Mouse (Mus musculus): Measurements from ENCODE around the gene Slc4a1. TPM values are rescaled to one million over a fixed set of nuclear protein-coding genes. Genes with fewer than 3 reads are reported as not detected.
A peak's percentile ranks its signal among the peaks of the same experiment; 100 is the strongest.
"Not testable (repeated sequence)": the region's sequence is repeated elsewhere in the genome, so short reads cannot be mapped to it uniquely, and the experiment has no call there.

Gene Slc4a1
- total RNA-seq, 2 experiments from 2014 or later = 26.6 to 64.2 TPM

DNA sequence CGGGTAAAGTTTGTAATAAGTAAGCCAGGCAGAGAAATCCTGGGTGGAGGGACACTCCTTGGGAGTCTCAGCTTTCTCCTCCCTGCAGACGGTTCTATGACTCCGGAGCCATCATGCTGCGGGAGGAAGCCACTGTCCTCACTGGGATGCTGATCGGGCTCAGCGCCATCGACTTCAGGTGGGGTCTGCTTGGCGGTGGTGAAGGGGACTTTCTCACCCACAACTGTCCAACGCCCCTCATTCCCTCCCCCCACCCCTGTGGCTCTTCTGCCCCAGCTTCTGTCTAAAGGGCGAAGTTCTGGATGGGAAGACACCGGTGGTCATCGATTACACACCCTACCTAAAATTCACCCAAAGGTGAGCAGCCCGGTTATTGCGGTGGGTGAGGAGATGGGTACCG is 33.1 kb upstream of the Slc4a1 start:
- DNase-seq = no peak

DNA sequence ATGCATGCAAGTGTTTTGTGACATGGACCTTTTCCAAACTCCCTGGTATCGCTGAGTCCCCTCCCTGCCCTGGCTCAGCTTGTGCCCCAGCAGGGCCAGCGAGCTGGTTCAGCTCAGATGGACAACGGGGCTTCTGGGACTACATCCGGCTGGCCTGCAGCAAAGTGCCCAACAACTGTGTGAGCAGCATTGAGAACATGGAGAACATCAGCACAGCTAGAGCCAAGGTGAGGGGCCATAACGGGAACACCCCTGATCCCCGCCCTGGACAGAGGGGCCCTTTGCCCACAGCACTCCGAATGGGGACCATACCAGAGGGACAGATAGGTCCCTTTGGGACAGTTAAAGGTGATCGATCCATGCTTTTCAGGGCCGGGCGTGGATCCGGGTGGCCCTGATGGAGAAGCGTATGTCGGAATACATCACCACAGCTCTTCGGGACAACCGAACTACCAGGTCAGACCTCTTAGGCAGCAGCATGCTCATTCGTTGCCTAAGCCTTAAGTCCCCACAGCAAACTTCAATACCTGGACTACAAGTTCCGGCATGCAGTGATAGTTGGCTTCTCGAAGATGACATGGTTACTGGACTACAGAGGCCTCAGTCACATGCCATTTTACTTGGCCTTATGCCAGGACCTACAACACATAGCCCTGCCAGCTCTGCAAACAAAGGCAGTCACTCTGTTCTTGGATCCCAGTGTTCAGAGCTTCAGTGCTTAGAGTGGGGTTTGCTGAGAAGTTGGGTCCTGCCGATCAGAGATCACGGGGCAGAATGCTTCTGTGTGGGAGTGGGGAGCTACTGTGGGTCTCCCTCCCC is 32.2 kb upstream of the Slc4a1 start:
- peak; percentile 32 for DNase-seq

DNA sequence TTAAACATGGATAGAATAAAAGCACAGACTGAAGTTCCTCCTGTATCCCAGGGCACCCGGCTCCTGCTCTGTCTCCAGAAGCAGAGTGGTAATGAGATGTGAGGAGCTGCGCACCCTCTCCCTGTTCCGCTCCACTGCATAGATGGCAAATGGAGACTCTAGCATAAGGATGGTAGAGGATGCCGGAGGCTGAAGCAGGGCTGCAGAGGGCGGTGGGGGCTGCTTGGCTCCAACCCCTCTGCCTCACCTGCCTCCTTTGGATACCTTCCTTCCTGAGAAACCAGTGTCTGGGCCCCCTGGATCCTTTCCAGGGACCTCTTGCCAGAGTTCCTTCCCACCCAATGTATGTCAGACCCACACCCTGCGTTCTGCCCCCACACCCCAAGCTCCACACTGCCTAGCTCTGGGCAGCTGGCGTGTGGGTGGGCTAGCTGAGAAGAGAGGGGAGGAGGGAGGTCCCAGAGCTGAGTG is 30.7 kb upstream of the Slc4a1 start:
- DNase-seq = no peak

DNA sequence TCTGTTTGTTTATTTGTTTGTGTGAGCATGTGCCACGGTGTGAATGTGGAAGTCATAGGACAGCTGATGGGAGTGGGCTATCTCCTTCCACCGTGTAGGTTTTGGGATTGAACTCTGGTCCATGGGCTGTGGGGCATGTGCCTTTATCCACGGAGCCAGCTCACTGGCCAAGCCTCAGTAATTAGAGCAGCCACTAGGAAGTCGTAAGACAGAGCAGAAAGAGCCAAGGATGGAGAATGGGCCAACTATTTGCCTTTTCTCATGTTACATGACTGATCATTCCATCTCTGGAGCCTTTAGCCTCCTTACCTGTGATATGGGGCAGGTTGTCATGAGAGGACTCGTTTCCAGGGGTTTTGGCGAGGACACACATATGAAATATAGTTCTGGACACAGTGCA is 30.3 kb upstream of the Slc4a1 start:
- no peak for DNase-seq

DNA sequence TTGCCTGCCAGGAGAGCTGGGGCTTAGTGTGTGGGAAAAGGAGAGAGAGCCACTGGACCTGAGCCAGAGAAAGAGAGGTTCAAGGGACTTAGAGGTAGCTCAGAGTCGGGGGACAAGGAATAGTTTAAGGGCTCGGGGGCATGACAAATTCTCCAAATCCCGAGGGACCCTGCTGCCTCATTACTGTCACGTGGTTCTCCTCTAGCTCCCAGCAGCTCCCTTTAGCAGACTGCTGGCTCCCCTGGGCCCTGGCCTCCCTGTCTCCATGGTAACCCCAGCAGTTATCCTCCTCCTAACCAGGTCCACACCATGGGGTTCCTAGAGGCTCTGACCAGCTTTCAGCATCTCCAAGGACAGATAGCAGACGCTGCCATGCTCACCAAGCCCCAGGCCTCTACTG is 29.2 kb upstream of the Slc4a1 start:
- DNase-seq = no peak

DNA sequence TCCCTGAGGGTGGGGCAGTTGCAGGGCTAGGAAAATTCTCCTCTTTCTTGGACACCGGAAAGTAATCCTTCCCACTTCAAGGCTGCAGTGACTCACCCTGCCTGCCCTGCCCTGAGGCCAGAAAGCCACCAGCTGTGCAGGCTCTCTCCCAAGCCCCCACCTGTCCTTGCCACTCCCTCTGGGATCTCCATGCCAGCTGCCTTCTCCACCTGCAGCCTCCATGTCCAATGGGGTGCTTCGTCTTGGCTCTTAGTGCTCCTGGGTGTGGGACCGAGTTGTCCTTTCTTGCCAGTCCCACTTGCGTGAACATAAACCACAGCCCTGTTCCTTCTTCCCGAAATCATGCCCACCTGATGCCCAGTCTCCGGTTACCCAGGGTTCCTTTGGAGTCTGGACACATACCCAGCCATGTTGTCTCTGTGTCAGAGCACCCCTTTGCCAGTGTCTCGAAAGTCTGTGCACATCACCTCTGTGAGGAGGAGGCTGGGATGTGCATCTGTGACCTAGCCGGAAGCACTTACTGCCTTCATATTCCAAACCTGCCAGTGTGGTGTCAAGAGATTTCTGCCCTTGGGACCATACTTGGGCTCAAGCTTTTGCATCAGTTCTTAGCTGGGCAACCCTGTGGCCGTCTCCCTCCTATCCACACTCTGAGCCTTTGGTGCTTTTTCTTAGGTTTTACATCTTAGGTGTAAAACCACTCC is 28.6 kb upstream of the Slc4a1 start:
- DNase-seq = peak; percentile 51

DNA sequence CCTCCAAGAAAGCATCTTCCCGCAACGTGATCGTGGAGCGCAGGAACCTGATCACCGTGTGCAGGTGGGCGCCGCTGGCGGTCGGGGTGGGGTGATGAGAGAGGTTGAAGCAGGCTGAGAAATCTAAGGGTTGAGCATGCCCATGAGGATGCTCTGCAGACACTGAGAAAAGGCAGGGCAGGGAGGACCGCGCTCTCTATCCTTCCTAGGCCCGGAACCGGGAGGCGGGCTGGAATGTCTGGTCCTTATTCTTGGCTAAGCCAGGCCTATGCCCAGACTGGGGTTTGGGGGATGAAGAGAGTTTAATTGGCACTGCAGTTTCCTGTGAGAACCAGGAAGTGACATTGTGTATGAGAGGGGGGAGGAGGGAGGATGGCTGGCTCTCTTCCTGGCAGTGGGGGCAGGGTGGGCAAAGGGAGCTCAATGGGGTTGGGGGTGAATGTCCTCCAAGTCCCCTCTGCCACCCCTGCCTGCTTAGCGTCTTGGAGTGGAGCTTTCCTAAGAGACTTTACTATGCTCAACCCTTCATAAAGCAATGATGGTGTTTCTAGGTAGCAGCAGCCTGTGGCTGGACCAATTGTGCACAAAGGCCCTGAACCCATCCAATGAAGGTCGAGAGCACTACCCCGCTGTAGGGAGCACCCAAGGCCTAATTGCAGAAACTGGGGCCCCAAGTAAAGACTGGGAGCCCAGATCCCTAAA is 27.9 kb upstream of the Slc4a1 start:
- peak; percentile 25 for DNase-seq

DNA sequence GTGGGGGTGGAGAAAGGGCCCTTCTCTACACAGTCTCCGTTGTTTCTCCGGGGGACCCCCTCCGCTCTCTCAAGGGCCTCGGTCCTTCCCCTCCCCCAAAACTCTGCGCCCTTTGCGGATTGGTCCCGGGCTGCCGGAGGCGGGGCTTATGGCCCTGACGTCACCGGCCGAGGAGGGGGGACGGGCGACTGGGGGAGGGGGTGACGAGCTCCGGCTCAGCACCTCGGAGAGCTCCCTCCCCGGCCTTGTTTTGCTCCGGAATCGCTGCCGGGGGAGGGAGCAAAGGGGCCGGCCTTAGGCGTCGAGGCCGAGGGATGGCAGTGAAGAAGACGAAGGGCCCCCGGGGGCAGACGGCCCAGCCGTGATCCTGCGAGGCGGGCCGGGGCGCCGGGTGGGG is 27.2 kb upstream of the Slc4a1 start, which contains the start of gene Rundc3a:
Gene Rundc3a, plus strand, starts transcription at position 166 of the 397 bp plus-strand sequence.
- peak; percentile 95 for DNase-seq

DNA sequence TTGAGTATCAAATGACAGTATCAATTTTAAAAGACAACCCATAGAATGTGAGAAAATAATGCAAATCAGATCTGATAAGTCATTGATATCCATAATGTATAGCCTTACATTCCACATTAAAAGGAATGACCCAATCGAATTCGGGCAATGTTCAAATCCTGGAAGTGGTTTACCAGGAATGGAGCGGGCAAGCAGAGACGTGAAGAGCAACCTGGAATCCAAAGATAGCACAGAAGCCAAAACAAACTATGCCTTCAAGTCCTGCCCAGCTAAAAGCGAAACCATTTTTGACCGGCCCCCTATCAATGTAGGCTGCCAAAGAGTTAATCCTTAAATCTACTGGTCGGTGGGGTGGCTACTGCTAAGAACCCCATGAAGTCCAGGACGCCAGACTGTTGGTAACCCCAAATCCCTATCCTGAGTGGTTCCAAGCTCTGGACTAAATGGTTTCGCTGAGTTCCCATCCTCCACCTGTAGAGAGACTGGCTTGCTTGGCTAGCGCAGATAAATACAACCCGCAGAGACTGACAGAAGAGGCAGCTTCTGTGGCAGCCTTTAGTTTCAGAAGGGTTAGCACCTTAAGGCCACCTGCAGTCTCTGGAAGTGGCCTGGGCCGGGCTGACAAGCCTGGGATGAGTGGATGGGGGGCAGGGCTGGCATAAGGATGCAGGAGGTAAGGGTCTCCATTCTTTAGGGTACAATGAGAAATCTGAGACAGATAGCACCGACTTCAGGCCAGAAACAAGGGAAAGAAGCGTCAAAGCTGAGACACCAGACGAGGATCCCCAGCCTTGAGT is 26.6 kb upstream of the Slc4a1 start:
- DNase-seq = no peak

DNA sequence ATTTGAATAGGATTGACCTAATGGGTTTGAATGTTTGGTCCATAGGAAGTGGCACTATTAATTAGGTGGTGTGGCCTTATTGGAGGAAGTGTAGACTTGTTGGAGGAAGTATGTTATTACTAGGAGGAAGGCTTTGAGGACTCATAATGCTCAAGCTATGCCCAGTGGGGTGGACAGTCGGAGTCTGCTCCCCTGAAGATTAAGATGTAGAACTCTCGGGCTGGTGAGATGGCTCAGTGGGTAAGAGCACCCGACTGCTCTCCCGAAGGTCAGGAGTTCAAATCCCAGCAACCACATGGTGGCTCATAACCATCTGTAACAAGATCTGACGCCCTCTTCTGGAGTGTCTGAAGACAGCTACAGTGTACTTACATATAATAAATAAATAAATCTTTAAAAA is 23.4 kb upstream of the Slc4a1 start:
- DNase-seq = not testable (repeated sequence)

DNA sequence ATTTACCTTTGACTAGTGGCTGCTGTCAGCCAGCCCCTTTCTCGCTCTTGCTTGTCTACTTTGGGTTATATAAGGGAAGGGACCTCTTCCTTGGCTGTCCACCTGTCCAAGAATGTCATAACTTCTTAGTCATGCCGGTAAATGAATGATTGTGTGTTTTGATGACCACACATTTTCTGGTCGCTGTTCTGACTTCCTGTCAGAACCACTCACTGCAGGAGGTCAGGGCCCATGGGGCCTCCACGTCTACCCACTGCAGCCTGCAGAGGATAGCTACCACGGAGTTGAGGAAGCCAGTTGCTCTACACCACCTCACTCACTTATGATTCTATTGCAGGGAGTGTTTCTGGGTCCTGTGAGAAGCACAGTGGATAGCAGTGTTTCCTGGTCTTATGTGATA is 20.1 kb upstream of the Slc4a1 start:
- DNase-seq = no peak

DNA sequence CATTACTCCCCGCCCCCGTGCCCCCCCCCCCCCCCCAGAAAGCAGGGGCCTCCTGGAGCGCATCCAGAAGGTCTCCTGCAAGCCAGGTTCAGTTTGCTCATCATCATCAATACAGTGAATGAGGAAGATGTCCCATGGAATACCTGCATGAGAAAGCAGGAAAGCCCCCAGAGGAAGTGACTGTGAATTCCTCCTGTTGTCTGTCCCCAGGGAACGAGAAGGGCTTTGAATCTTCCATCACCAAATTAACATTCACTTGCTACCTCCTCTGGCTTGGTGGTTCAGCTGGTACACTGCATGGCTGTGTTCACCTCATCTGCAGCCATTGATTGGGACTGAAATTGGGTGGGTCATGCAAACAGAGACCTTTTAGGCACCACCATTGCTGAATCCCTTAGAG is 19.1 kb upstream of the Slc4a1 start:
- no peak for DNase-seq

DNA sequence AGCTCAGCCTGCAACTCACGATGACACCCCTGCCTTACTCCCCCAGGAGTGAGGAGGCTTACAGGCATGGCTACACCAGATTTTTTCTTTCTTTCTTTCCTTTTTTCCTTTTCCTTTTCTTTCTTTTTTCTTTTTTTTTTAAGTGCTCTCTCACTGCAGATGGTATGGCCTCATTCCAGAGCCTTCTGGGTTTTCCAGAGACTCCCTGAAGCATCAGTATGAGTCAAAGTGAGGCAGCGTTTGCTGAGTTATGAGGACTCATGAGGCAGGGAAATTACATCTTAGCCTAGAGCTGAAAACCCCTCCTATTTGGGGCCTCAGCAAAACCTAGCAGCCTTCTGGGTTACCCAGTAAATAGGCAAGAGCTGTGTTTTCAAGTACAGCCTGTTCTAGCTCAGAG is 18.4 kb upstream of the Slc4a1 start:
- no peak for DNase-seq

DNA sequence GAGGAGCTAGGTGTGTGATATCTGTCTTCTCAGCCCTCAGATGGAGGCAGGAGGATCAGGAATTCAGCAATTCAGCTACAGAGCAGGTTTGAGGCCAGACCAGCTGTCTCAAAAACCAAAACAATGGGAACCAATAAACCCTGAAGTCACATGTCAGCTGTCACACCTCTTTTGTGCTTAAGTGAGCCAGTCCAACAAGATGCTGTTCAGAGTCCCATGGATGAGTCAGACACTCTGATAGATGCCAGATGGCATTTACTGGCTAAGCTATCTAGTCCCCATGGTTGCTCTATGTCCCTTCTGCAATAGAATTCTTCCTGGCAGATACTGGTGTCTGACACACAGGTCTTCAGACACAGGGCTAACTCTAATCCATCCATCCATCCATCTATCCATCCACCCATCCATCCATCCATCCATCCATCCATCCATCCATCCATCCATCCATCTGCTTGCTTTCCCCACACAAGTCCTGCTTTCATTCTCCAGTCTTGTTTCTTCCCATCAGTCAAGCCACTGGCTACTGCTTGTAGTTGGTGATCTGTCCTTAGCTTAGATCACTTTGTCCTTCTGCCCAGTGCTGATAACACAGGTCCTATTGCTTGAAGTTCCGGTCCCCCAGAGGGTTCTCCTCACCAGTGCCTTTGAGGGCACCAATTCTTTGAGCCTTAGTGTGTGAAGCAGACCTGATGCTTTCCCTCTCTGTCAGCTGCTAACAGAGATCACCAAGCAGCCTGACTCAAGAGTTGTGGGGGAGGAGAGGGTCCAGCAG is 17.5 kb upstream of the Slc4a1 start:
- DNase-seq = no peak

DNA sequence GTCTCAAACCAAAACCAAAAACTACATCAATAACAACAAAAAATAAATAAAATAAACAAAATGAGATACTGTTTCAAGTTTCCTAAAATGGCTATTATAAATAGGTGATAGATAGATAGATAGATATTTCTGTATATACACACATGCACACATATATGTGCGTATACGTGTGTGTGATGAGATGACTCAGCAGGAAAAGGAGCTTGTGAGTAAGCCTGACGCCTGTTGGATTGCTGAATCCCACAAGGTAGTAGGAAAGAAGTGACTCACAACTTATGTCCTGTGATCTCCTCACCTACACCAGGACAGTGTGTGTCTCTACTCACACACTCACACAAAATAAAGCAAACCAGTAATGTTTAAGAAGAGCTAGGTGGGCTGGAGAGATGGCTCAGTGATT is 16.8 kb upstream of the Slc4a1 start:
- DNase-seq = no peak

DNA sequence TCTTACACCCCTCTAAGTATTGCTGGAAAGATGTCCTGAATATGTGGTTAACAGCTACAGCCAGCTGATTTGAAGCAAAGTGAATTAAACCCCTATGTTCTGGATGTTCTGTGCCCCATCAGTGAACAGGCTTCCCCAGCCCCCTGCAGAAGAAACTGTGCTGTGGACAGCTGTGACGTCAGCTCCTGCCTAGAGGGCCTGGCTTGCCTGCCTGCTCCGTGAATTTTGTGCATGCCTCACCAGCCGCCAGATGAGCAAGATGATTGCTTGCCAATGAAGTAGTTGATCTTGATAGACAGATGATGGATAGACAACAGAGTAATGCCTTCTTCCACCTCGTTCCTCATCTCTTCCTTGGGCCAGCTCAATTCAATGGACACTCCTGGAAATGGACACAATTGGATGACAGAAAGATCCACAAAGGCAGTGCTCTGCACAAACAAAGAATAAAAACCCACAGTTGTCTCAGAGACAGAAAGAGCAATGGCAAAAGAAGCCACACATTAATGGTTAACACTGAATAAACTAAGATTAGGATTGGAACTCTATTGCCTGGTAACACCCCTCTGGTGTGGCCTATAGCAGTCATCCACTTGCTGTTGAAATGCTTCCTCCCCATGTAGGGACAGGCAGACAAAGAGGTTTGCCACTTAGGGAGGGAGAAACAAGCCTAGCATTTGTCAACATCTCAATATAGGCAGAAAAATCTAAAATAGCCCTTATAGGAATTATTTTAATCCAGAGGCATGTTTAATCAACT is 15.5 kb upstream of the Slc4a1 start:
- DNase-seq = no peak

DNA sequence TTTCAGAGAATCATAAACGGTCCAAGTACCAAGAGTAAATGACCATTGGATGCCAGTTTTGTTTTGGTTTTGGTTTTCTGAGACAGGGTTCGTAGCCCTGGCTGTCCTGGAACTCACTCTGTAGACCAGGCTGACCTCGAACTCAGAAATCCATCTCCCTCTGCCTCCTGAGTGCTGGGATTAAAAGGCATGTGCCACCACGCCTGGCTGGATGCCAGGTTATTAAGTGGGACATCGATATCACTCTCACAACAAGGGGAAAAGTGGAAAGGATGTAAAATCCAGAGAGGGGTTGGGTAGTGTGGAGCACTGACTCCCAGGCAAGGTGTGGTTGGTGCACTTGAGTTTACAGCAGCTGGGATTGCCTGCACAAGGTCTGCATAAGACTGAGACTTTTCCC is 14.1 kb upstream of the Slc4a1 start:
- no peak for DNase-seq

DNA sequence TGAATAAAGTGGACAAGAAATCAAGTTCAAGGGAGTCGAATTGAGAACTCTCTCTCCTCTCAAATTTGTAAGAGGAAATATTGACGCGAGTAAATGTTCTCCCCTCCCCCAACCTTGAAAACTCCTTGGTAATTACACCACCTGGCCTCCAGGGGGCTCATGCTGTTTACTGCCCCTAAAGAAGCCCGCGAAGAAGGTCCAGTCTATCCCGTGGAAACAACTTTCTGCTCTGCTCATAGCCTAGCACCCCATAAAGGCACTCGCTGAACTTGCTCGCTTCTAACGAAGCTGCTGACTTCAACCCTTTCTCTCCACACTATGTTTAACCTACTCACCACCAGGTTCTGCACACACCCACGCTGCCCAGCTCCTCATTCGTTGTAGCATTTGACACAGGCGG is 11.2 kb upstream of the Slc4a1 start:
- no peak for DNase-seq

DNA sequence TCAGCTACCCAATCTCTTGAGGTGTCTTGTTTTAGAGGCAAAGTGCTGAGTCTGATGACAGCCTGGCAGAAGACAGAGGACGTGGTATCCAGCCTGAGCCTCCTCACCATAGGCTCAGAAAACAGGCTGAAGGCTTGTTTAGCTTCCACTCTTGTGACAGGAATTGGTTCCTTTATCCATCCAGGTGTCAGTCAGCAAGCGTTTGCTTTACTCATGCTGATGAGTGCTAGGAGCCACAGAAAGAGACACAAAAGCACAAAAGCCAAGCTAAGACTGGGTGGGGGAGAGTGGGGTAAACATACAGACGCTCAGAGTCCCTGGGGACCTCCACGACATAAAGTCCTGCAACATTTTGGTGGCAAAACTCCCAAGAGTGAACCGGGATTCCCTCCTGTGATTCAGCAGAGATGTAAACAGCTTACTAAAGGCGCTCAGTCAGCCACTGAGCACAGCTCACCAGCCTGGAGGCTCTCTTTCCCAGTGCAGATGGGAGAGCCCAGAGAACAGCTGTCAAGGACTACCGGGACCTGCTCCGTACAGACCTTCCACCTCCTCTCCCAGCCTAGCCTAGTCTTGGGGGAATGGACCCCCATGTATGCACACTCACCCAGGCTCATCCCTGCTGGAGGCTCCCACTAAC is 10.3 kb upstream of the Slc4a1 start:
- no peak for DNase-seq

Data from adrenal gland, postnatal 10 days (tissue).